Mouse (Mus musculus) neural tube, embryonic 13.5 days (tissue): Measurements from ENCODE around the gene Pth1r. TPM values are rescaled to one million over a fixed set of nuclear protein-coding genes. Genes with fewer than 3 reads are reported as not detected.

Experiments used
- ATAC-seq: fragments of 200-750 bp; cut with Nextera tagmentation; 2 replicates; pipeline ENCODE4 v1.8.0; 2017; ENCODE audit warnings: low read depth, mild to moderate bottlenecking, moderate TSS enrichment, moderate library complexity
- H3K27ac ChIP-seq: fragments of 300-500 bp; sonication (generic); replicated peaks from 2 replicates; pipeline ENCODE4 v1.5.1; 2015; ENCODE audit warnings: moderate library complexity, mild to moderate bottlenecking, inconsistent platforms
- H3K27me3 ChIP-seq: fragments of 300-500 bp; sonication (generic); 2 replicates; pipeline ENCODE4 v1.6.1; 2015; ENCODE audit warnings: mild to moderate bottlenecking, inconsistent platforms
- H3K36me3 ChIP-seq: fragments of 300-500 bp; sonication (generic); 2 replicates; pipeline ENCODE4 v1.6.1; 2015; ENCODE audit warnings: mild to moderate bottlenecking, inconsistent platforms
- H3K4me1 ChIP-seq: fragments of 300-500 bp; sonication (generic); replicated peaks from 2 replicates; pipeline ENCODE4 v1.6.1; 2015; ENCODE audit warnings: inconsistent platforms
- H3K4me2 ChIP-seq: fragments of 300-500 bp; sonication (generic); 2 replicates; pipeline ENCODE4 v1.6.1; 2015; ENCODE audit warnings: inconsistent platforms, mild to moderate bottlenecking, moderate library complexity
- H3K4me3 ChIP-seq: fragments of 300-500 bp; sonication (generic); 2 replicates; pipeline ENCODE4 v1.5.1; 2015; ENCODE audit warnings: mild to moderate bottlenecking, inconsistent platforms
- H3K9ac ChIP-seq: fragments of 300-500 bp; sonication (generic); 2 replicates; pipeline ENCODE4 v1.6.1; 2015; ENCODE audit warnings: moderate library complexity, mild to moderate bottlenecking, inconsistent platforms
- H3K9me3 ChIP-seq: fragments of 300-500 bp; sonication (generic); 2 replicates; pipeline ENCODE4 v1.6.1; 2016; ENCODE audit warnings: inconsistent platforms
- WGBS: fragments of 180-500 bp; shearing (Covaris S2); methylation state at CpG from one replicate; pipeline ENCODE4 v1.1.7; 2015; 5-methylcytosine and 5-hydroxymethylcytosine counted together
- polyA plus RNA-seq: library from polyadenylated mRNA; unstranded; fragments of >200 nt; fragmentation: Nextera tagmentation; extraction: Ambion mirVana; gene quantifications from 2 replicates; pipeline ENCODE4 v1.2.1, GENCODE M21; 2015

Pth1r gene
- polyA plus RNA-seq, 1 experiment from 2014 or later = 17.6 TPM

DNA sequence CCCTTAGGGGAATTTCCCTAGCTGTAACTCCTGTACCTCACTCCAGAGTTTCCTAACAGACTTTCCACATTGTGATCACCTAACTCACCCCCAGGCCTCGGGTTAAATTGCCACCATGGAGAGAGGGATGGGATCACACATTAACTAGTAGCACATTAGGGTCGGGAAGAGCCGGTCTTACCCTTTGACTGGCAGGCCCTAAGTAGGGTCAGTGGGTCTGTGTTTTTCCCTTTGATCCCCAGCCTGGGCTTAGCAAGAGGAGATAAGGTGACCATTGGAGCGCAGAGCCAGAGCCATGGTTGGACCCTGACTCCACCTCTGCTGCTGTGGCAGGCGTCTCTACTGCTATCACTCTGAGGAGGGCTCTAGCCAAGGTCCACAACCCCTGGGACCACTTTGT lies 1.2 kb downstream of the Pth1r start:
- Histone ChIP-seq H3K9ac (no peak overlapping the region), H3K4me1 (peaks cover 22% of the 10 kb centered on the region), H3K4me3 (no peak overlapping the region), H3K27ac (no peak overlapping the region), H3K27me3 (peaks cover 31% of the 10 kb centered on the region), H3K36me3 (no peaks in the 10 kb centered on the region), H3K9me3 (no peaks in the 10 kb centered on the region), H3K4me2 (no peak overlapping the region)
- no peak for ATAC-seq
- 13% methylated on average over 5 of the region's 5 CpGs for WGBS

DNA sequence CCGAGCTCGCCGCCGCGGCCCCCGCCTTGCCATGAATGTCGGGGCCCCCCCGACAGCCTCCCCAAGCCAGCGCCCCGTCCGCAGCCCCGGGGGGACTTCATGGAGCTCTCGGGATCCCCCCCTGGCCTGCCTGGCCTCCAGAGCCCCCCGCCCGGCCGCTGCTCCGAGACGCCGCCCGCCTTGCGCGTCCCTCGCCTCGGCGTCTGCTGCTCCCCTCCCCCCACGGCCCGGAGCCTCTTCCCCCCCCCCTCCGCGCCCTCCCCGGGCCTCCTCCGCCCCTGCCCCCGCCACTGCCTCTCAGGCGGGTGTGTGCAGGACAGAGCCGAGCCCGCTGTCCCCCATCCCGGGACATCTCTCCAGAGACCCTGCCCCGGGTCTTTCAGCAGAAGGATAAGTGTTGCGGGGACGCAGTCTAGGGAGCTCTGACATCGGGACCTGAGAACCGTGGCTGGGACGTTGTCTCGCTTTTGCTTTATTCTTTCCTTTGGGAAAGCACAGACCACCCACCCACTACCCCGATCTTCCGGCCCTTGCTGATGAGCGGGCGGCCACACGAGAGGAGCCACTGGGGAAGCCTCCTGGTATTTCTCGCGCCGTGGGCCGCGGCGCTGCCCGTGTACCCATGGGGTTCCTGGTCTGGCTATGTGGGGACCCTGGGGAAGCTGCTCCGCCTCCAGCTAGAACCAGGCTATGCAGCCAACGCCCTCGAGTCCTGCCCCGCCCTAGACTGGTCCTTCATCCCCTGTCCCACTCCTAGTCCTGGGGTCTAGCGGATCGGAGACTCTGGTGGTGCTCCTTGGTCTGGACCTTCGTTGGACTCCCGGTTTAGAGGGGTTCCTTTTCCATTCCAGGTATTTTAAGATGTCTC lies 3.3 kb downstream of the Pth1r start:
- peak overlapping the region; percentile 87 for H3K9ac ChIP-seq

DNA sequence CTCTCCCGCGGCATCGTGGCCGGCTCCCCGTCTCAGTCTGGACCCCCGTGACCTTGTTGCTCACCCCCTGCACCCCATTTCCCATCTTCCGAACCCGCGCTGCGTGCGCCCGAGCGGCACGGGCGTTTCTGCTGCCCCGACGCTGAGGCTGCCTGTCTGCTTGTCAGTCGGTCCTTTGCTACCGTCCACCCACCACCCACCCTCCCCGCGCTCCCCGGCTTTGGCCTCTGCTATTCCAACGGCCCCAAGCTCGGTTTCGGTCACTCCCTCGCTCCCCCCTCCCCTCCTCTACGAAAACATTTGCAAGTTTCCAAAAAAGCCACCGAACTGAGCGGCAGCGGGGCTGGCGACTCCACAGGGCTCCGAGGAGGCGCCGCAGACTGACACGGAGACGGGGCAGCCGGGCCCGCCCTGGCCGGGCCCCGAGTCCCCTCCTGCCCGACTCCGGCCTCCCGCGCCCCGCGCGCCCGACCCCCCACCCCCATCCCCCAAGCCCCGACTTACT lies 3.9 kb downstream of the Pth1r start:
- H3K4me3 ChIP-seq = peak overlapping the region; percentile 69
- peaks cover 34% of the 10 kb centered on the region for H3K27me3 ChIP-seq

More for the DNA sequence above, 3.3 kb downstream of the Pth1r start:
- peak overlapping the region; percentile 39; the same call in 1 of the 2 replicates for H3K27ac ChIP-seq
- H3K4me3 ChIP-seq = peak overlapping the region; percentile 69
- H3K27me3 ChIP-seq = peaks cover 34% of the 10 kb centered on the region
- 4% methylated on average over 46 of the region's 63 CpGs for WGBS
- H3K4me2 ChIP-seq = peak overlapping the region; percentile 94
- no peaks in the 10 kb centered on the region for H3K36me3 ChIP-seq
- peak; percentile 51 for ATAC-seq
- peaks cover 26% of the 10 kb centered on the region for H3K4me1 ChIP-seq
- no peaks in the 10 kb centered on the region for H3K9me3 ChIP-seq

DNA sequence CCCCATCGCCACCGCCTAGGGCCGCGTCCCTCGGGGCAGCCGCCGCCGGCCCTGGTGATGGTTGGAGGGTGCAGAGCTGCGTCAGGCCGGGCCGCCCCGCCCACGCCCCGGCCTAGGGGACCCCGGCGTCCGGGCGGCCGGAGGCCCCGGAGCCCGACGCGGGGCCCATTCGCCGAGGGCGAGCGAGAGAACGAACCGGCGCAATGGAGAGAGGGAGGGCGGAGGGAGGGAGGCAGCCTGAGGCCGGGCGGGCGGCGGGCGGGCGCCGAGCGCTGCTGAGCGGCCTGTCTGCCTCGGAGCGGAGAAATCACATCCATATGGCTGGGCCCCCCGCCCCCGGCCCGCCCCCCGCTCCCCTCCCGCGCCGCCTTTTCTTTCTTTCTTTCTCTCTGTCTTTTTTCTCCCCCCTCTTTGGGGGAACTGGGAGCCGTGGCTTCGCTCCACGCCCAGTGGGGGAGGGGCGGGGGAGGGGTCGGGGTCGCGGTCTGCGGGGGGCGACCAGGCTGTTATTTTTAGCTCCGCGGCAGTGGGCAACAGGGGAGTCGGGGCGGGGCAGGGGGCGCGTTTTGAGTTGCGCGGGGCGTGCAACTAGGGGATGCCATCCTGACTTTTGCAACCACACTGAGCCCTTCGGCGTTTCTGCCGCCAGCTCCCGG lies 4.5 kb downstream of the Pth1r start:
- Histone ChIP-seq H3K9ac (peak overlapping the region; percentile 87), H3K27me3 (peaks cover 34% of the 10 kb centered on the region), H3K4me3 (peak overlapping the region; percentile 69), H3K36me3 (no peaks in the 10 kb centered on the region), H3K9me3 (no peaks in the 10 kb centered on the region), H3K4me2 (peak overlapping the region; percentile 94), H3K27ac (peak overlapping the region; percentile 56), H3K4me1 (peaks cover 27% of the 10 kb centered on the region)
- under 1% methylated on average over 59 of the region's 71 CpGs for WGBS
- ATAC-seq = peak; percentile 68

More for the DNA sequence above, 3.9 kb downstream of the Pth1r start:
- Histone ChIP-seq H3K36me3 (no peaks in the 10 kb centered on the region), H3K9ac (peak overlapping the region; percentile 87), H3K4me2 (peak overlapping the region; percentile 94), H3K27ac (peak overlapping the region; percentile 39), H3K9me3 (no peaks in the 10 kb centered on the region), H3K4me1 (peaks cover 26% of the 10 kb centered on the region)
- peak; percentile 42 for ATAC-seq
- under 1% methylated on average over 41 of the region's 49 CpGs for WGBS

DNA sequence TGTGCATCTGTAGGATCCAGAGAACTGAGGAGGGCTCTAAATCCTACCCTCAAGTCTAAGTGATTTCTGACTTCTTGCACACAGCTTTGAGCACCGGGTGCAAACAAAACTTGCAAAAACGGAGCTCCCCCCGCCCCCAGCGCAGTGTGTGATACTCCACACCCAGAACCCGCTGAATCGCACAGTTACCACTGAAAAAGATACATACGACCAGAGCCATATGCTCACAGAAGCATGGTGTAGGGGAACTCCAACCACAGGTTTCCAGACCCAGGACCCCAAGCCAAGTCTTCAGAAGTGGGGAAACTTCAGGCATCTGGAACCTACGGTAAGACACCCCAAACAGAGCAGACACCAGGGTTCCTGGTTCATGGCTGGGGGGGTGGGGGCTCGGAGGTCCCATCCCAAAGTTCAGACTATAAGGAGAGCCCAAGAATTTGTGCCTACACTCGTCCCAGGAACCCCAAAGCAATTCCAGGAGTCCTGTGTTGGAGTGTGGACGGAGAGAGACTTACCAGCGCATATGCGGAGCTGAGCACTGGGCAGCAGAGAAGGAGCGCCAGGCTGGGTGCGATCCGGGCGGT lies 5.1 kb downstream of the Pth1r start, which contains the start of gene Myl3:
Gene Myl3, plus strand, starts transcription at position 151 of the 584 bp plus-strand sequence.
- Histone ChIP-seq H3K4me3 (peak within 1 kb of the TSS; percentile 69), H3K27ac (peak within 1 kb of the TSS; percentile 56), H3K27me3 (peaks cover 34% of the 10 kb centered on the region), H3K36me3 (no peaks in the 10 kb centered on the region), H3K4me1 (peaks cover 34% of the 10 kb centered on the region), H3K9me3 (no peaks in the 10 kb centered on the region), H3K9ac (peak within 1 kb of the TSS; percentile 87), H3K4me2 (peak within 1 kb of the TSS; percentile 94)
- 4% methylated on average over 17 of the region's 17 CpGs for WGBS
- no peak for ATAC-seq

DNA sequence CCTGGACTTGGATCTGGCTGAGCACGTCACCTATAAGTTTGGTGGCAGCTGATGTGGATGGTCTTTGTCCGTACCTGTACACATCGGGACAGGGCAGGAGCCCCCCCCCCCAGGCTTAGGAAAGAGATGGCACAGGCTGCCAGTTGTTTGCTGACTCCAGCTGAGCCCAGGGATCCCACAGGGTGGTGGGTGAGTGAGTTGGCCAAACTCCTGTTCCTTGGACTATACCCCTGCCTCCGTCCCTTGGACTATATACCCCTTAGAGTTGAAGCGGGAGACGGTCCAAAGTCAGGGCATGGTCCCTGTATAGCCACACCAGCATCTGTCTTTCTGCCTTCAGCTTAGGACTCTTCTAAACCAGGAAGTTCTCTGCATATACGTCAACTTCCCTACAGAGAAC lies 7.0 kb downstream of the Pth1r start:
- H3K4me3 ChIP-seq = no peak overlapping the region
- H3K9me3 ChIP-seq = no peaks in the 10 kb centered on the region
- no peaks in the 10 kb centered on the region for H3K36me3 ChIP-seq
- peaks cover 29% of the 10 kb centered on the region for H3K27me3 ChIP-seq
- no peak overlapping the region for H3K4me2 ChIP-seq
- WGBS = 85% methylated on average over 7 of the region's 7 CpGs
- H3K9ac ChIP-seq = no peak overlapping the region
- no peak for ATAC-seq
- peaks cover 41% of the 10 kb centered on the region for H3K4me1 ChIP-seq
- H3K27ac ChIP-seq = no peak overlapping the region

DNA sequence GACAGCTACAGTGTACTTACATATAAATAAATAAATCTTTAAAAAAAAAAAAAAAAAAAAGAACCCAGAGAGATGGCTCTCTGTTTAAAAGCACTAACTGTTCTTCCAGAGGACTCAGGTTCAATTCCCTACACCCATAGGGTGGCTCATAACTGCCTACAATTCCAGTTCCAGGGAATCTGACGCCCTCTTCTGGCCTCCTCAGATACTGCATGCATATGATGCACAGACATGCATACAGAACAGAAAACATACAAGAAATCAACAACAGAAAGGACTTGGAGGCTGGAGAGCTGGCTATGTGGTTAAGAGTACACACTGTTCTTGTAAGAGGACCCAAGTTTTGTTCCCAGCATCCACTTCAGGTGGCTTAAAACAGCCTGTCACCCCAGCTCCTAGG lies 8.9 kb downstream of the Pth1r start:
- no peak overlapping the region for H3K4me2 ChIP-seq

DNA sequence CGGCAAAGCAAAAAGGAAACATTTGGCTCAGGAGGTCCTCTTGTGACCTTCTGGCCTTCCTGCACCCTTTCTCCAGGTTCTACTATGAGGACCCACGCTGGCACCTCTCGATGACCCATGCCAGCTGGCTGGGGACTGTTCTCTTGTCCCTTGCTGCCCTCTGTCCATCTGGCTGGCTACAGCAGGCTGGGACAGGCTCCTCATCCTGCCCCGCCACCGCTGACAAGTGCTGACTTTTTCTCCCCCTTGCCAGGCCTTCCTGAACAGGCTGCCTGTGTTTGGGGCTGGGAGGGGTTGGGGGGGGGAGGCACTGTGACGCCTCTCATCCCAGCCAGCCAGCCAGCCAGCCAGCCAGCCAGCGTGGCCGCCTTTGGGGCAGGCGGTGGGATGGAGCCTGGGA lies 10.6 kb downstream of the Pth1r start:
- WGBS = 36% methylated on average over 9 of the region's 9 CpGs

More for the DNA sequence above, 8.9 kb downstream of the Pth1r start:
- Histone ChIP-seq H3K27ac (no peak overlapping the region), H3K36me3 (no peaks in the 10 kb centered on the region), H3K9ac (no peak overlapping the region), H3K9me3 (no peaks in the 10 kb centered on the region), H3K4me1 (peaks cover 49% of the 10 kb centered on the region), H3K4me3 (no peak overlapping the region), H3K27me3 (peaks cover 25% of the 10 kb centered on the region)
- WGBS = 25% methylated on average over 1 of the region's 1 CpGs
- ATAC-seq = no peak

DNA sequence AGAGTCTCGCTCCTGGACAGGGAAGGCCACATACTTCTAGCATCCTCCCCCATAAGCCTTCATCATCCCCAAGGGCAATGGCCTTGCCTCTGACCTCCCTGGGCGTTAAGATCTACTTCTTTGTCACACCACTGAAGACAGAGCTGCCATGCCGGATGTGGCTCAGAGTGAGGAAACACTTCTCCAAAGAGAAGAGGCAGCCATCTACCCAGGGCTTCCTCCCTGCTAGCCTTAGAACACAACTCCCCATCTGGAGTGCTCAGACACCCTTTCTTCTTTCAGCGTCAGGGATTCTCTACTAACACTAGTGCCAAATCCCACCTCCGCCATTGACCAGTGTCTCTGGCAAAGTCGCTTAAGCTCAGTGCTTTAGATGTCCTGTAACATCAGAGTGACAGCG lies 12.8 kb downstream of the Pth1r start:
- no peak overlapping the region for H3K27ac ChIP-seq
- no peak overlapping the region for H3K4me3 ChIP-seq
- H3K4me1 ChIP-seq = peaks cover 40% of the 10 kb centered on the region
- no peak overlapping the region for H3K9ac ChIP-seq
- H3K36me3 ChIP-seq = no peaks in the 10 kb centered on the region
- WGBS = 82% methylated on average over 7 of the region's 7 CpGs
- H3K27me3 ChIP-seq = peaks cover 20% of the 10 kb centered on the region; the same call in 1 of the 2 replicates
- H3K9me3 ChIP-seq = no peaks in the 10 kb centered on the region
- ATAC-seq = no peak
- no peak overlapping the region for H3K4me2 ChIP-seq

More for the DNA sequence above, 10.6 kb downstream of the Pth1r start:
- peaks cover 24% of the 10 kb centered on the region for H3K27me3 ChIP-seq
- no peak overlapping the region for H3K4me2 ChIP-seq
- no peak overlapping the region for H3K4me3 ChIP-seq
- H3K27ac ChIP-seq = no peak overlapping the region
- no peak for ATAC-seq
- H3K9ac ChIP-seq = peak overlapping the region; percentile 22; the same call in 1 of the 2 replicates
- peaks cover 49% of the 10 kb centered on the region for H3K4me1 ChIP-seq
- no peaks in the 10 kb centered on the region for H3K36me3 ChIP-seq
- no peaks in the 10 kb centered on the region for H3K9me3 ChIP-seq

DNA sequence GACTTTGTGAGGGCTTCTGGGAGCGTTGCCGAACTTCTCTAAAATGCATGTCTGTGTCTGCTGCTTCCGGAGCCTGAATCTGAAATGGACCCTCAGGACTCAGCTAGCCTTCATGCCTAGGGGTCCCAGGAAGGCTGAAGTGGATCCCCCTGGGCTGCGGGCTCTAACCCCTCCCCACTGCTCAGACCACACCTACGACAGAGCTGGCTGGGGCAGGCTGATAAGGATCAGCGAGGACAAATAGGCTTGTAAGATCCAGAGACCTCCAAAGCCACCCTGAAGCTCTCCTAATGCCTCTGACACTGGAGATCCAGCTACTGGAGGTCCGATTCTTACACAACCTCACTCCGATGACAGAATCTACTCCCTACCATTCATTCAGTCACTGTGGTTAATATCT lies 13.8 kb downstream of the Pth1r start:
- H3K4me3 ChIP-seq = peak overlapping the region; percentile 35
- H3K4me2 ChIP-seq = peak overlapping the region; percentile 57
- peak overlapping the region; percentile 57 for H3K9ac ChIP-seq
- peaks cover 40% of the 10 kb centered on the region for H3K4me1 ChIP-seq
- WGBS = 10% methylated on average over 8 of the region's 8 CpGs
- H3K27me3 ChIP-seq = peaks cover 29% of the 10 kb centered on the region
- ATAC-seq = no peak
- H3K36me3 ChIP-seq = no peaks in the 10 kb centered on the region
- peak overlapping the region; percentile 34; the same call in 1 of the 2 replicates for H3K27ac ChIP-seq
- H3K9me3 ChIP-seq = no peaks in the 10 kb centered on the region

DNA sequence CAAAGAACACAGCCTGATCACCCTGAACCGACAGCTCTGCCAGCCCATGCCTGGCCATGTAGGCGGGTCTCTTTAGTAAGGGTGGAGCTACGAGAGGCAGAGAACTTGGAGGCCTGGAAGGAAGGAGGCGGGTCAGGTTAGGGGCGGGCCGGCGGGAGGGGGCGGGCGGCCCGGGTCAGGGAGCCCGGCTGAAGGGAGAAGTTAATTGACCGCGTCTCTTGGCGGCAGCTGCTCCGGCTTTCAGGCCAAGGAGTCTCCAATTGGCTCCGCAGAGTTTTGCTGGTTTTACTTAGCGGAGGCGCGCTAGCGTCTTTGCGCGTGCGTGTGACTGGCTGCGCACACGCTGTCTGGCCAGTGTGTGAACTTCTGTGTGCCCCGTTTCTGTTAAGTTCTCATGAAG lies 14.3 kb downstream of the Pth1r start:
- H3K9ac ChIP-seq = peak overlapping the region; percentile 57
- H3K27me3 ChIP-seq = peaks cover 34% of the 10 kb centered on the region
- H3K4me2 ChIP-seq = peak overlapping the region; percentile 57
- H3K9me3 ChIP-seq = no peaks in the 10 kb centered on the region
- peak overlapping the region; percentile 35 for H3K4me3 ChIP-seq
- peak; percentile 69 for ATAC-seq
- H3K4me1 ChIP-seq = peaks cover 41% of the 10 kb centered on the region
- H3K27ac ChIP-seq = 0 out of 2 replicates have a peak overlapping the region, but pooled peaks have one; percentile 34
- under 1% methylated on average over 26 of the region's 26 CpGs for WGBS
- no peaks in the 10 kb centered on the region for H3K36me3 ChIP-seq
